Mouse (Mus musculus): ENCODE data around the gene Grxcr1. TPM values are rescaled to one million over a fixed set of nuclear protein-coding genes. Genes with fewer than 3 reads are reported as not detected.

Gene Grxcr1
- polyA plus RNA-seq, 1 experiment: not detected

DNA sequence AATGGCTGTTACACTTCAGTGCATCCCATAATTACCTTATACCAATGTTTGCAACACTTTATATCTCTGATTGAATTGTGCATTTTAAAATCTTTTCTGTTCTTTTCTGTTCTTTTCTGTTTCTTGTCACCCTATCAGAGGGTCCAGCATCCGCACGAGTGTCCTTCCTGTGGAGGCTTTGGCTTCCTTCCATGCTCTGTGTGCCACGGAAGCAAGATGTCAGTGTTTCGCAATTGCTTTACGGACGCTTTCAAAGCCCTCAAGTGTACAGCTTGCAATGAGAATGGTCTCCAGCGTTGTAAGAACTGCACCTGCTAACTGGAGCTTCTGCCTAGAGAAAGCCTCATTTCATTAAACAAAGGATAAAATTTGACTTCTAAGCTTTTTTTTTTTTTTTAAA lies 134.3 kb downstream of the Grxcr1 start:
- no peak for DNase-seq
- H3K4me3 ChIP-seq (ENCODE audit: insufficient read depth, low read depth, low read length): no peak overlapping the region
- no peak overlapping the region for H3K27ac ChIP-seq (ENCODE audit: insufficient read depth, low read depth, low read length)
- H3K27me3 ChIP-seq (replicated peaks; ENCODE audit: control insufficient read depth, insufficient read depth, low read length): no peaks in the 10 kb centered on the region
- 73% methylated on average over 7 of the region's 7 CpGs for WGBS
- no peaks in the 10 kb centered on the region for H3K4me1 ChIP-seq (ENCODE audit: control insufficient read depth, insufficient read depth, low read length)
- TF ChIP-seq POLR2A (IDR thresholded peaks at IDR 0.05; ENCODE audit: low read depth, low read length) (no peak), CTCF (conservative IDR thresholded peaks at IDR 0.05; ENCODE audit: insufficient read depth, insufficient read length, low read depth, low read length) (no peak)
- H3K36me3 ChIP-seq (ENCODE audit: control insufficient read depth, insufficient read depth, low read length): no peaks in the 10 kb centered on the region

Other genes with a start within 250 kb of the Grxcr1 start
- gene Atp8a1, start 184.4 kb upstream of the Grxcr1 start, polyA plus RNA-seq (2012; rRNA removed): 5.1 and 9.0 TPM in 2 replicates
- gene Gm5108, start 90.2 kb upstream of the Grxcr1 start, polyA plus RNA-seq (2012; rRNA removed): not detected in 2 replicates
- not detected in 2 replicates for gene Gm21905, start 85.4 kb upstream of the Grxcr1 start, polyA plus RNA-seq (2012; rRNA removed)

All from kidney, adult 2 months (tissue).